Mouse (Mus musculus): ENCODE results near the gene Cdca3.

Cdca3 gene

DNA sequence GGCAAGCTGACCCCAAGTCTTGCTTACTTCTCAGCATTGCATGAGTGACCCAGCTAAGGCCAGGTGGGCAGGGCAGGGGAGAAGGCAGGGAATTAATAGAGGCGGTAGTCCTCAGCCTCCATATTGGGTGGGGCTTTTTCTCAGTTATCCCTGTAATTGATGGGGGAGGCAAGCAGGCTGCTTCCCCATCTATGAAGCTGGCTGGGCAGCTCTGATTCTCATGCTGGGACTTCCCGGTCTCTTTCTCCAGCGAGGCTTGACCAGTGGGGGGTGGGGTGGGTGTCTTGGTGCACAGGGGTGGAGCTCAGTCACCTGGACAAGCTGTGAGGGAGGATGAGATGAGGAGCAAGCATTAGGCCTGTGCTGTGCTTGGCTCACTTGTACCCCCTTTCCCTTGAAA lies 32.5 kb downstream of the Cdca3 start:
- no peak for DNase-seq (ENCODE audit: extremely low read depth, insufficient read length, low spot score)

DNA sequence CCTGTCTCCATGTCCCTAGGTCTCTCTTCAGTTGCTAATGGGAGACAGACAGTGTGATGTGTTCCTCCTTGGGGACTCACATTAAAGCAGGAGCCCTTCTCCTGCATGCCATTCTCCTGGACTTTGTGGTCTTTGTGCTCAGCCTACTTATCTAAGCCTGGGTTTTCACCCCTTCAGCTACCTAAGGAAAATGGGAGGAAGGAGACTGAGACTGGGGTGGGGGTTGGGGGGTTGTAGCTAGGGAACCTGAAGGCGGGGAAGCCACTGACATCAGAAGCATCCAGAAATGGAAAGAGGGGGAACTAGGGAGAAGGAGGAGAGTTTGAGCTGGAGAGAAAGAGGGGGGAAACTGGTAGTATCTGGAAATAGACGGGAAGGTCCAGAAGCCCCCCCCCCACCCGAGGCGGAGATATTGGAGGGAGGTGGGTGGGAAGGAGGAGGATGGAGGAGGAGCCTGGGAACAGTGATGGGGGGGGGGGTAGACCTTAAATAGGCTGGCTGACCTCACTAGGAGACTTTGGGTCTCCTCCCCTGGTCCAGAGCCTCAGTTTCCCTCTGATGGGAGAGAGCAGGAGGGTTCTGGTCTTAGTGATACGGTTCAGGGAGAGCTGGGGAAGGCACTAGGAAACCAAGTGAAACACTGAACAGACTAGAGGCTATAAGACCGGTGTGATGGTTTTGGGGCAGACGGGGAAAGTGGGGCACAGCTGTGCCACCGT lies 33.2 kb downstream of the Cdca3 start:
- no peak for DNase-seq (ENCODE audit: extremely low read depth, insufficient read length, low spot score)

DNA sequence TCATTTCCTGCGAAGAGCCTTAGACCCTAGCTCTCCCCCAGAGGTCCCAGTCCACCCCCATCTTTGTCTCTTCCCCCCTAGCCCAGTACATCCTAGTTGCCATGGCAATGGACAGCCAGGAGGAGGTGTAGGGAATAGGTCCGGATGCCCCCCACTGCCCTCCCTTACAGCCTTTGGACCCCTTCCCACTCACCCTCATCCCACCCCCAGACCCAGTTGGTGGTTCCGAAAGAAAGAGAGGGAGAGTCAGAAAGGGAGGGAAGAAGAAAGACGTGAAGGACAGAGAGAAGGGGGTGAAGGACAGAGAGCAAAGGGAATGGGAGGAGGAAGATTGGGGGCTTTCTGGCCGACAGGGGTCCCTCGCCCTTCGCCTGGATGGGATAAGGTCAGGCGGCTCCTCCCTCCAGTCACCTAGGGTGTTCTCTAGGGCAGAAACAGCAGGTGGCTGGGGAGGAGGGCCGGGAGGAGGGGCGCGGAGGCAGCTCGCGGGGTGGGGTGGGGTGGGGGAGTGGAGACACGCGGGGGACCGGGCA lies 33.8 kb downstream of the Cdca3 start:
- no peak for DNase-seq (ENCODE audit: extremely low read depth, insufficient read length, low spot score)

DNA sequence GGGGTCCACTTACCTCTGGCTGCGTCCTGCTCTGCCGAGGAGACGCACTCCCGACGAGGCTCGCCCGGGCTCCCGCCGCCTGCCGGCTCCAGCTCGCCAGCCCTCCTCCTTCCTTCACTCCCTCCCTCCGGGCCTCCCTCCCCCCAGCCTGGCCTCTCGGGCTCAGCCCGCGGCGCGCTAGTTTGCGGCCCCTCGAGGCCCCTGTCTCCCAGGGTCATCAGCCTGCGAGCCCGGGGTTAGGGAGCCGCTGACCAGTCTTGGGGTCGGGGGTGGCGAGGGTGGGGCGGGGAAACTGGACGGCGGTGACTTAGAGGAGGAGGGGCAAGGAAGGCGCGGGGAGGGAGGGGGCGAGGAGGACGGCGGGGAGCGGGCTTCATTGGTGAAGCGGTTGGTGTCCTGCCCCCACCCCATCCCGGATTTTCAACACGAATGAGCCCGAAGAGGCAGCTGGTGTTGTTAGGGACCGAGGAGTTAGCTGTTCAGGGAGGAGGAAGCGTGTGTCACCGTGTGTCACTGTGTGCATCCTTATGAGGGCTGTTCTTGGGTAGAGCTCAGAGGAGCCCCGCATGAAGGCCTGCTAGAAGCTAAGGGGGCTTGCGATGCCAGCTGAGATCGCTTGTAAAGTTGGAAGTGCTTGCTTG lies 34.4 kb downstream of the Cdca3 start, which contains the start of gene Gpr162:
Gene Gpr162 (minus strand): TSS at position 326 of the 641 bp plus-strand sequence.
- peak; percentile 33 for DNase-seq (ENCODE audit: extremely low read depth, insufficient read length, low spot score)

DNA sequence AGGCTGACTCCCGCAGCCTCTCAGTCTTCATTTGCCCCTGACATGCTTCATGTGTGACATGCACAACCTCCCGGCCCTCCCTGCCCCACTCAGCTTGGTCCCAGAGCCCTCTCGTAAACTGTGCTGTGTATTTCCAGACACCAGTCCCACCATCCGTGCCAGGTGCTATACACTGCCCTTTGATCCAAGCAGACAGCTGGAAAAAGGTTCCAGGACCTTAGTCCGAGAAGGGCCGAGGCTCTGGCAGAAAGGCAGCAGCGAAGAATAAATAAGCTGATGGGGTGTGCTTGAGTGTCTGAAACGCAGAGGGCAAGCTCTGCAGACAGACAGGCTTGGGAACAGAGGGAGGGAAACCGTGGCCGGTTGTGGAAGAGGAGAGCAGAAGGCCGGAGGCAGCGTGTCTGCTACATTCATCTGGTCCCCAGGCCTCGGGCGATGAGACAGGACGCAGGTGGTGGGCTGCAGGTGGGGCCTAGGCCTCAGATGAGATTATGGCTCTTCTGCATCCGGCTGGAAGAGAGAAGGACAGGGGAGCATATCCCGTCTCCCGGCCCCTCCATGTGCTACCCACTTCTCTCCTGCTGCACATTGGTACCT lies 36.5 kb downstream of the Cdca3 start:
- no peak for DNase-seq (ENCODE audit: extremely low read depth, insufficient read length, low spot score)

DNA sequence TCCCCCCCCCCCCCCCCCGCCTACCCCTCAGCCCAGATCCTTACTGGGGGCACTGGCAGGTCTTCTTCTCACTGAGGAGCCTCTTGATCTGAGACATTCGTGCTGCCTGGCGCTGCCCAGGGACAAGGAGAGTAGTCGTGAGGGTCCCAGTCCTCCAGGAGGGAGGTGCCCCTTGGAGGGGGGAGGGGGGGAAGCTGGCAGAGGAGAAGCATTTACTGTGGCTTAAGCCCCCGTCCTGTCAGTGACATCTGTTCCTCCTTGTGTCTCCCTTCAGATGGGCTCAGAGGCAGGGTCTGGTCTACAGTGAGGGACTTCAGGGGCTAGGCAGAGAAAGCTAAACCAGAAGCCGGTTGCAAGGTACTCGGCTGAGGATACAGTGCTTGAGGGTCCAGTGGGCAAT lies 37.2 kb downstream of the Cdca3 start:
- DNase-seq (ENCODE audit: extremely low read depth, insufficient read length, low spot score): no peak

DNA sequence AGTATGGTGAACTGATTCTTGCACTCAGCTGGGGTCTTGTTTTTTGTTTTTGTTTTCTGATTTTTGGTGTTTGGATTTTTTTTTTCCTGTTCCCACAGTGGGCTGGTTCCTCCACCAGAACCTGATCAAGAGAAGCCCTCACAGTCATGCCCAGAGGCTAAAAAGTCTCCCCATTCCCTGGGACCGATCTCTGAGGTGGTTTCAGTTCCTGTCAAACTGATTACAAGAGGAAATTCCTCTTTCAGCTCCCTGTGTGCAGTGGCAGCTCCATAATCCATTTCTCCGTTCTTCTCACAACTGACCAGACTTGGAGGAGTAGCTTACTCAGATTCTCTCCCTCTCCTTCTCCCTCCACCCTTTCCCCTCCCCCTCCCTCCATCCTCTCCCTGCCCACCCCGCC lies 45.0 kb downstream of the Cdca3 start:
- DNase-seq (ENCODE audit: extremely low read depth, insufficient read length, low spot score): no peak

DNA sequence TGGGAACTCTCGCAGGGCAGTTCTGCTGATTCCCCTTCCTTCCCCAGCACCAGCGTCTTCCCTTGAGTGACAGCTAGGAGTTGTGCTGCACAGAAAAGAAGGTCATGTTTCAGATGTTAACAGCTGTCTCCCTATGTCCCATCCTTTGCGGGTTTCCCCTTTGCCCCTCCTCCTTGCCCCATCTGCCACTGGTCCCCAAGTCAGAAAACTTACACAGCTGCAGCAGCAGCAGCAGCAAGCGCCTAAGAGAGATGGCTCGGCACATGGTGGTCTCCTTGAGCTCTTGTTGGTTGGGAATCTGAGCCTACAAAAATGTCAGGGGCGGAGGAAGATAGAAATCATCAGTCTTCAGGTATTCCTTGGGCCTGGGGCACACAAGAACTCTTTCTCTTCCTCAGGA lies 50.0 kb downstream of the Cdca3 start:
- no peak for DNase-seq (ENCODE audit: extremely low read depth, insufficient read length, low spot score)

DNA sequence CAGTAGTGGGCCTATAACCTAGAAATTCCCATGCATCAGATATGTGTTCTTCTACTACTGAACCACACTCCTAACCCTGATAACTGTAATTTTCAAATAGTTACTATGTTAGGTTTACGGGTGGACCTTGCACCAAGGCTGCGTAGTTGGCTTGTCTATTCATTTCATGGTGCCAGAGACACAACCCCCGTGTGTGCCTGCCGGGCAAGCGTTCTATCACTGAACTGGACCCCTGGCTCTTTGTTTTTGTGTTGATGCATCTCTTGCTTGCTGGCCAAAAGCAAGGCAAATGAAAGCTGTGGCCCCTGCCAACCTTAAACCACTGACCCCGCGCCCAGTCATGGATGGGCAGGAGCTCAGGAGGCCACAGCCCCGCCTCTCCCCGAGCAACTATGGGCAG lies 52.5 kb downstream of the Cdca3 start:
- no peak for DNase-seq (ENCODE audit: extremely low read depth, insufficient read length, low spot score)

Data from 3134 (cell line).